Mouse (Mus musculus) forebrain, embryonic 13.5 days (tissue): ENCODE results near the gene Asb4. TPM values are rescaled to one million over a fixed set of nuclear protein-coding genes. Genes with fewer than 3 reads are reported as not detected.

Experiments used
- ATAC-seq: fragments of 200-750 bp; cut with Nextera tagmentation; 2 replicates; pipeline ENCODE4 v1.8.0; 2017
- H3K27ac ChIP-seq: fragments of 300-500 bp; sonication (generic); 2 replicates; pipeline ENCODE4 v1.5.1; 2015; ENCODE audit warnings: inconsistent platforms, mild to moderate bottlenecking, moderate library complexity
- H3K27me3 ChIP-seq: fragments of 300-500 bp; sonication (generic); 2 replicates; pipeline ENCODE4 v1.6.1; 2015; ENCODE audit warnings: mild to moderate bottlenecking, inconsistent platforms
- H3K36me3 ChIP-seq: fragments of 300-500 bp; sonication (generic); 2 replicates; pipeline ENCODE4 v1.6.1; 2015; ENCODE audit warnings: mild to moderate bottlenecking, inconsistent platforms; ENCODE audit not compliant: poor library complexity, severe bottlenecking
- H3K4me1 ChIP-seq: fragments of 300-500 bp; sonication (generic); 2 replicates; pipeline ENCODE4 v1.6.1; 2015; ENCODE audit warnings: inconsistent platforms
- H3K4me2 ChIP-seq: fragments of 300-500 bp; sonication (generic); 2 replicates; pipeline ENCODE4 v1.6.1; 2015; ENCODE audit warnings: inconsistent platforms, mild to moderate bottlenecking, moderate library complexity
- H3K4me3 ChIP-seq: fragments of 300-500 bp; sonication (generic); 2 replicates; pipeline ENCODE4 v1.5.1; 2015; ENCODE audit warnings: mild to moderate bottlenecking, inconsistent platforms
- H3K9ac ChIP-seq: fragments of 300-500 bp; sonication (generic); 2 replicates; pipeline ENCODE4 v1.6.1; 2015; ENCODE audit warnings: mild to moderate bottlenecking, inconsistent platforms
- H3K9me3 ChIP-seq: fragments of 300-500 bp; sonication (generic); replicated peaks from 2 replicates; pipeline ENCODE4 v1.6.1; 2016; ENCODE audit warnings: inconsistent platforms
- WGBS: fragments of 180-500 bp; shearing (Covaris S2); methylation state at CpG from one replicate; pipeline ENCODE4 v1.1.7; 2015; 5-methylcytosine and 5-hydroxymethylcytosine counted together
- polyA plus RNA-seq: library from polyadenylated mRNA; unstranded; fragments of >200 nt; fragmentation: Nextera tagmentation; extraction: Ambion mirVana; gene quantifications from 2 replicates; pipeline ENCODE4 v1.2.1, GENCODE M21; 2015

Asb4 gene
- polyA plus RNA-seq, 1 experiment from 2014 or later: 25.1 TPM

DNA sequence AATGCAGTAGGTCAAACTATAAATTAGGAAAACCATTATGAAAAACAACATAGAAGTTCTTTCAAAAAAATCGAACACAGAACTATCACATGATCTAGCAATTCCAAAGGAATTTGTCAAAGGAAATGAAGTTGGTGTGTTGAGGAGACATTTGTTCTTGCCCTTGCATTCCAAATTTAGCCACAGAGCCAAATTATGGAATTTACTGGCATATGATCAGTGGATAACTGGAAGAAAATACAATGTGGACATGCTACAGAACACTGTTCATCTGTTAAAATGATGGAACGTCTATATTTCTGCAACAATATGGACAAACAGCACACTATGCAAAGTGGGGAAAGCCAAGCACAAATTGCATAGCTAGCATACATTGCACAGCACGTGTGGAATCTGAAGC, 72.7 kb downstream of the Asb4 start:
- Histone ChIP-seq H3K9me3 (no peaks in the 10 kb centered on the region), H3K4me1 (no peaks in the 10 kb centered on the region), H3K27ac (no peak overlapping the region), H3K4me2 (no peak overlapping the region), H3K36me3 (no peaks in the 10 kb centered on the region), H3K27me3 (no peaks in the 10 kb centered on the region), H3K9ac (no peak overlapping the region), H3K4me3 (no peak overlapping the region)
- 86% methylated on average over 3 of the region's 3 CpGs for WGBS
- ATAC-seq: no peak

DNA sequence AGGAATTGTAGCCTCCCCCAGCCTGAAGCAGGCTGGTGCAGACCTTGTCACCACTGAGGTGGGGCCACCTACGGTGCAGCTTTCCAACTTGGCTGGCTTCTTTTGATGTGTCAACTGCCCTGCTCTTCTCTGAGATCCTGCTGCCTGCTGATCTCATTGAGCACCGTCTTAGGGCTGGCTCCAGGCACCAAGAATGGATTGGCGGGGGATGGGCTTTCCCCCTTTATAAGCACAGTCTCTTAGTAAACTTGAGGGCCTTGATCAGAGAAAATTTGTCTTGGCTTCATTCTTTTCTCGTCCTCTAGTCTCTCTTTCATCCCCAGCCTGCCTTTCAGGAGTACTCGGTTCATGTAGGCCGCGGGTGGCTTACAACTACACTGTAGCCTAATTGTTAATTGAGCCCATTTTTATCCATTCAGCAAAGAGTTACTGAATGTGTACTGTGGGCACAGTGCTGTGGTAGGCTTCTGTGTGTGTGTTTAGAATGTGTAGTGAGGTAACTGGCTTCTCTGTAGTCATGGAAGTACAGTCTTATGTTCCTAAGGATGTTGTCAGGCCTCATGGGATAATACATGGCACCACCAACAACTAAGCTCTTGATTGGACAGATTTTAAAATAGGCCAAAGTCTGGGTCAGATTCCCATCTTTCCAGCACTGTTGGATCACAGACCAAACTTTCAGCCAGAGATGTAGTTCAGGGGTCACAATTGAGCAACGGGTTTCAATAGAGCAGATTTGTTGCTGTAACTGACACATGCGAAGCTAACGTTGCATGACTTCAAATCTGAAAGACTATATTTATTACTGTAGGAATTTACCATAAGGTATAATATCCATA, 87.5 kb downstream of the Asb4 start:
- no peaks in the 10 kb centered on the region for H3K9me3 ChIP-seq
- peak; percentile 73 for ATAC-seq
- 44% methylated on average over 10 of the region's 10 CpGs for WGBS

GRCm38 (mm10) chr6:5472692-5473091, 89.5 kb downstream of the Asb4 start:
- Histone ChIP-seq H3K9me3 (no peaks in the 10 kb centered on the region), H3K4me2 (no peak overlapping the region), H3K4me1 (no peaks in the 10 kb centered on the region), H3K36me3 (no peaks in the 10 kb centered on the region), H3K27me3 (no peaks in the 10 kb centered on the region), H3K27ac (no peak overlapping the region), H3K4me3 (no peak overlapping the region), H3K9ac (no peak overlapping the region)
- ATAC-seq: no peak
- 91% methylated on average over 2 of the region's 2 CpGs for WGBS

More for the DNA sequence above, 87.5 kb downstream of the Asb4 start:
- H3K36me3 ChIP-seq: no peaks in the 10 kb centered on the region
- H3K27me3 ChIP-seq: no peaks in the 10 kb centered on the region
- H3K4me3 ChIP-seq: no peak overlapping the region
- H3K27ac ChIP-seq: 0 out of 2 replicates have a peak overlapping the region, but pooled peaks have one; percentile 14
- no peaks in the 10 kb centered on the region for H3K4me1 ChIP-seq
- H3K4me2 ChIP-seq: no peak overlapping the region
- no peak overlapping the region for H3K9ac ChIP-seq

- Histone ChIP-seq H3K4me3 (no peak overlapping the region), H3K27ac (no peak overlapping the region), H3K9me3 (no peaks in the 10 kb centered on the region), H3K27me3 (no peaks in the 10 kb centered on the region), H3K4me1 (no peaks in the 10 kb centered on the region), H3K9ac (no peak overlapping the region), H3K36me3 (no peaks in the 10 kb centered on the region), H3K4me2 (no peak overlapping the region)
- WGBS: 58% methylated on average over 1 of the region's 1 CpGs
- ATAC-seq: no peak
Observed at GRCm38 (mm10) chr6:5474021-5474420, 90.8 kb downstream of the Asb4 start.

DNA sequence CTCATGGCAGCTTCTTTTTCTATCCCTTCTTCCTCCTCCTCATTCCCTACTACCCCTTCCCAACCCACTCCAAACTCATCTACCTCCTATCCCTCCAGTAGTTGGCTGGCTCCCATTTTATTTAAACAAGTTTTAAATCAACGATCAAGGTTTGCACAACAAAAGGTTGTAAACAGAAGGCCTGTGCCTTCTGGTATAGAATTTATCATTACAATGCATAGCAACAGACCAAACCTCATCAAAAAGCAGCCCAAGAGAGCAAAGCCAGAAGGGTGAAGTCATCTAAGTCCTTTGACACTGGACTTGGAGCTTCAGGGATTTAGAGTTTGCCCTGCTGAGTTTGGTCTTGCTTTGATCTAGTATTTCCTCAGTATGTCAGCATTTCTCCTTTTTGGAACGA, 97.9 kb downstream of the Asb4 start:
- WGBS: 92% methylated on average over 2 of the region's 2 CpGs
- Histone ChIP-seq H3K27me3 (no peaks in the 10 kb centered on the region), H3K9me3 (no peaks in the 10 kb centered on the region), H3K4me1 (no peaks in the 10 kb centered on the region), H3K4me3 (no peak overlapping the region), H3K4me2 (no peak overlapping the region), H3K9ac (no peak overlapping the region), H3K27ac (no peak overlapping the region), H3K36me3 (no peaks in the 10 kb centered on the region)
- ATAC-seq: no peak

DNA sequence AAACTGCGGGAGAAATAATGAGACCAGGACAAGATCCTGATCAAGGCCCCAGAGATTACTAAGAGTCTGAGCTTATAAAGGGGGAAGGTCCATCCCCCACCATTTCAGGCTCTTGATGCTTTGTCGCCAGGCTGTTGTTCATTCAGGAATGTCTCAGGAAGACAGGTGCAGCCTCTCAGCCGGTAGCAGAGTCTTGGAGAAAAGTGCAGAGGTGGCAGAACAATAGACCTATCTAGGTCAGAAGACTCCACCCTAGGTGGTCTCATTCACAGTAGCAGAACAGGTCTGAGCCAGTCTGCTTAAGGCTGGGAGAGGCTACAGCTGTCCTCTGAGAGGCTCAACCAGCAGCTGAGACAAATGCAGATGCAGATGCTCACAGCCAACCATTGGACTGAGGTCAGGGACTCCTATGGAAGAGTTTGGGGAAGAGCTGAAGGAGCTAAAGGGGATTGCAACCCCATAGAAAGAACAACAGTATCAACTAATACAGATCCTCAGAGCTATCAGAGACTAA, 99.1 kb downstream of the Asb4 start:
- no peak overlapping the region for H3K4me3 ChIP-seq
- no peaks in the 10 kb centered on the region for H3K36me3 ChIP-seq
- no peaks in the 10 kb centered on the region for H3K4me1 ChIP-seq
- ATAC-seq: no peak
- 50% methylated on average over 3 of the region's 3 CpGs for WGBS
- H3K4me2 ChIP-seq: no peak overlapping the region
- H3K27me3 ChIP-seq: no peaks in the 10 kb centered on the region
- no peaks in the 10 kb centered on the region for H3K9me3 ChIP-seq
- H3K9ac ChIP-seq: no peak overlapping the region
- H3K27ac ChIP-seq: no peak overlapping the region

Other genes with a start within 250 kb of the Asb4 start
- 0.23 TPM in 1 of 2 replicates, not detected in the other for gene Pon1, start 189.4 kb upstream of the Asb4 start, polyA plus RNA-seq
- 2.9 and 3.5 TPM in 2 replicates for gene Pon3, start 127.1 kb upstream of the Asb4 start, polyA plus RNA-seq
- gene Pon2, start 84.9 kb upstream of the Asb4 start, polyA plus RNA-seq: 26.2 and 27.4 TPM in 2 replicates
- 0.88 and 0.92 TPM in 2 replicates for gene Pdk4, start 112.9 kb downstream of the Asb4 start, polyA plus RNA-seq